Comparison of ENCODE assay signal across 8 mouse cellular contexts in genomic region chr1:53927605-53928004, GRCm38 (mm10).
DNase-seq lines count a peak whose midpoint lies in the region; ATAC-seq and TF ChIP-seq lines count a peak whose summit lies in the region.

No protein-coding gene starts in this region.

- WGBS in heart, adult 2 months = 45% methylated on average over 4 of the region's 4 CpGs
- WGBS in heart, embryonic 10.5 days = 27% methylated on average over 4 of the region's 4 CpGs
- WGBS in thymus, adult 2 months = 42% methylated on average over 4 of the region's 4 CpGs
- 28% methylated on average over 4 of the region's 4 CpGs for WGBS in small intestine, adult 2 months

- peak in 1 of 2 experiments; percentile 14 for DNase-seq in heart, adult 2 months
- no peak for DNase-seq in heart, embryonic 10.5 days (ENCODE audit: low spot score)
- DNase-seq in thymus, adult 2 months = peak; percentile 46
- no peak for DNase-seq in thymus, adult 18-20 months
- DNase-seq in embryo, embryonic 10 days (ENCODE audit: low spot score) = peak; percentile 35
- DNase-seq in kidney, postnatal 10 days = peak; percentile 50

- no peak for TF ChIP-seq POLR2A in heart, adult 2 months (IDR thresholded peaks at IDR 0.05; ENCODE audit: insufficient read depth, low read depth, low read length)
- no peak for TF ChIP-seq POLR2A in thymus, adult 2 months (IDR thresholded peaks at IDR 0.05; ENCODE audit: control insufficient read depth, extremely low read depth, insufficient read depth, low read length, poor library complexity)
- TF ChIP-seq POLR2A in small intestine, adult 2 months (IDR thresholded peaks at IDR 0.05; ENCODE audit: low read depth, low read length) = no peak

- H3K9ac ChIP-seq in heart, adult 2 months (ENCODE audit: low read depth, low read length) = no peak overlapping the region

- peak; percentile 73 for TF ChIP-seq CTCF in heart, adult 2 months (IDR thresholded peaks at IDR 0.05)
- TF ChIP-seq CTCF in thymus, adult 2 months (IDR thresholded peaks at IDR 0.05; ENCODE audit: borderline replicate concordance, control insufficient read depth, extremely low read depth, insufficient read depth, low read length, poor library complexity) = no peak
- peak; percentile 24; the same call in 1 of the 2 replicates for TF ChIP-seq CTCF in small intestine, adult 2 months (IDR thresholded peaks at IDR 0.05; ENCODE audit: extremely low read depth, insufficient read length, insufficient replicate concordance, low read depth, low read length)

- H3K79me2 ChIP-seq in heart, adult 2 months (replicated peaks; ENCODE audit: control insufficient read depth, insufficient read depth, low read length) = no peaks in the 10 kb centered on the region

- intact Hi-C loops in heart, adult 2 months (cut with DNase I) = no loop called here

- H3K9me3 ChIP-seq in heart, embryonic 10.5 days = no peaks in the 10 kb centered on the region

- peaks cover 6% of the 10 kb centered on the region; the same call in 1 of the 2 replicates for H3K36me3 ChIP-seq in heart, adult 2 months (ENCODE audit: control insufficient read depth, insufficient read depth, low read length)
- peaks cover 9% of the 10 kb centered on the region; the same call in 1 of the 2 replicates for H3K36me3 ChIP-seq in heart, embryonic 10.5 days
- no peaks in the 10 kb centered on the region for H3K36me3 ChIP-seq in thymus, adult 2 months (ENCODE audit: control insufficient read depth, insufficient read depth, low read length)
- no peaks in the 10 kb centered on the region for H3K36me3 ChIP-seq in small intestine, adult 2 months (ENCODE audit: control insufficient read depth, insufficient read depth, low read length)

- no peaks in the 10 kb centered on the region for H3K27me3 ChIP-seq in heart, adult 2 months (ENCODE audit: control insufficient read depth, insufficient read depth, low read length)
- peaks cover 14% of the 10 kb centered on the region; the same call in 1 of the 2 replicates for H3K27me3 ChIP-seq in heart, embryonic 10.5 days (ENCODE audit: insufficient read depth, poor library complexity, severe bottlenecking)
- no peaks in the 10 kb centered on the region for H3K27me3 ChIP-seq in thymus, adult 2 months (ENCODE audit: control insufficient read depth, insufficient read depth, low read length)
- H3K27me3 ChIP-seq in small intestine, adult 2 months (ENCODE audit: control insufficient read depth, insufficient read depth, low read length) = no peaks in the 10 kb centered on the region

- H3K27ac ChIP-seq in heart, adult 2 months = no peak overlapping the region
- H3K27ac ChIP-seq in heart, embryonic 10.5 days = no peak overlapping the region
- no peak overlapping the region for H3K27ac ChIP-seq in thymus, adult 2 months (ENCODE audit: control insufficient read depth, insufficient read depth, low read length)
- no peak overlapping the region for H3K27ac ChIP-seq in small intestine, adult 2 months (ENCODE audit: insufficient read depth, low read depth, low read length)

- no peak for TF ChIP-seq EP300 in heart, adult 2 months (IDR thresholded peaks at IDR 0.05; ENCODE audit: insufficient read depth, low read depth, low read length)

- ATAC-seq in activated CD4-positive, CD25-positive, alpha-beta regulatory T cell, adult 4 months = no peak

- H3K4me3 ChIP-seq in heart, adult 2 months = no peak overlapping the region
- no peak overlapping the region for H3K4me3 ChIP-seq in heart, embryonic 10.5 days
- H3K4me3 ChIP-seq in thymus, adult 2 months (ENCODE audit: control insufficient read depth, insufficient read depth, low read length) = no peak overlapping the region
- no peak overlapping the region for H3K4me3 ChIP-seq in small intestine, adult 2 months (ENCODE audit: low read depth, low read length)

- H3K4me1 ChIP-seq in heart, adult 2 months (ENCODE audit: control insufficient read depth, insufficient read depth, low read length) = peaks cover 4% of the 10 kb centered on the region
- H3K4me1 ChIP-seq in heart, embryonic 10.5 days = no peaks in the 10 kb centered on the region
- no peaks in the 10 kb centered on the region for H3K4me1 ChIP-seq in thymus, adult 2 months (replicated peaks; ENCODE audit: control insufficient read depth, insufficient read depth, low read length)
- H3K4me1 ChIP-seq in small intestine, adult 2 months (ENCODE audit: control insufficient read depth, insufficient read depth, insufficient read length, low read length) = no peaks in the 10 kb centered on the region

Comparison
In these comparisons a context has a peak if more than half of its experiments do, and no peak if none do; other contexts are left out.
1. DNase-seq: peak in thymus, adult 2 months (single experiment), embryo, embryonic 10 days (single experiment) and kidney, postnatal 10 days (single experiment); none in heart, embryonic 10.5 days (single experiment) and thymus, adult 18-20 months (0 of 2).